Mouse (Mus musculus): ENCODE measurements around the gene D030056L22Rik.
A peak's percentile ranks its signal among the peaks of the same experiment; 100 is the strongest.

Gene D030056L22Rik

DNA sequence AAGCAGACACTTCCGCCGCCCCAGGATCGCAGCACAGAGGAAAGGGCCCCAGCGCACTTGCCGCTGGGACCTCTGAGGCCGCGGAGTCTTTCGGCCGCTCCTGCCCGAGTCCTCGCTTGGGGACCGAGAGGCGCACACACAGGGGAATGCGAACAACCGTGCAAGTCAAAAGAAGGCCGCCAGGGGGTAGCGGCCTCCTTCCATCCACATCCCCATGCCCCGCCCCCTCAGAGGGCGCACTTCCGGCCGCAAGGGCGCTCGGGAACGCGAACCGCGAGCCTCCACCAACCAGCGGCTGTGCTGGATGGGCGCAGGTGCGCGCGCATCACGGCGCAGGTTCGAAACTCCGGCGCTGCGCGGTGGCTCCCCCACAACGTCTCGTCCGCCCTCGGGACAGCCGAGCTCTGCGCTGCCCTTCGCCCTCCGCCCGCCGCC, at the start of gene D030056L22Rik:
TSS of gene D030056L22Rik (plus strand) at position 328 of the 435 bp plus-strand sequence.
- ATAC-seq (ENCODE audit: low TSS enrichment), result peak; percentile 98

DNA sequence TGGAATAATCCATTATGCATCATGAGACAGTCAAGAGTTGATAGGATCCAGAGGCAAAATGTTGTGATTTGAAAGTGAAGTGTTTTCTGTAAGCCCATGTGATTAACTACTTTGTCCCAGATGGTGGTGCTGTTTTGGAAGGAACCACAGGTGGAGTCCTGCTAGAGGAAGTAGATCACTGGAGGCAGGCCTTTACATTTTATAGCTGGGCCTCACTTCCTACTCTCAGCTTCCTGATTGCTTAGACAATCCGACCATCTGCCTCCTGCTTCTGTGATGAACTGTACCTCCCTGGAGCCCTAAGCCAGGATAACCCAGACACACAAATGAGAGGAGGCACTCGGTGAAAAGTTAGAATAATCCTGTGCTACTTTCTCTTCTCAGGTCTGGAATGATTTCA, 49.1 kb upstream of the D030056L22Rik start:
- no peak for ATAC-seq (ENCODE audit: low TSS enrichment)

GRCm38 (mm10) chr19:18666966-18667365, 46.0 kb upstream of the D030056L22Rik start:
- no peak for ATAC-seq (ENCODE audit: low TSS enrichment)

GRCm38 (mm10) chr19:18669551-18669950, 43.4 kb upstream of the D030056L22Rik start:
- no peak for ATAC-seq (ENCODE audit: low TSS enrichment)

DNA sequence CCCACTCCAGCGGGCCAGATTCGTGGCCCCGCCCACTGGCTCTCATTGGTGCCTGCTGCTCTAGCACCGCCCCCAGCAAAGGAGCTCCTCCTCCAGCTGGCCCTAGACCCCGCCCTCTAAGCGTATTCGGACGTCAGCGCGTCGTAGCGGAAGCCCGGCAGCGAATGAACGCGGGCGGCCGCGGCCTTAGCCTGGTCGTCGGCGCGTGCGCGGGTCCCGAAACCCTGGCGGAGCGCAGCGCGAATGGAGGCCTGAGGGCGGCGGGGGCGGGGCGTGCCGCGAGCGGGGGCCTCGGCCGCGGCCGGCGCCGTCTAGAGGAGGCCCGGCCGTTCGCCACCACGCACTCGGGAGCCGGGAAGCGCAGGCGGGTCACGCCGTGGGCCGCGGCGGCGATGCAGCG, 42.4 kb upstream of the D030056L22Rik start, which contains the start of gene Carnmt1:
TSS of gene Carnmt1 (plus strand) at position 157 of the 400 bp plus-strand sequence.
- peak; percentile 97 for ATAC-seq (ENCODE audit: low TSS enrichment)

- ATAC-seq (ENCODE audit: low TSS enrichment), result peak; percentile 48
These were observed 41.8 kb upstream of the D030056L22Rik start for GRCm38 (mm10) chr19:18671056-18671741.

DNA sequence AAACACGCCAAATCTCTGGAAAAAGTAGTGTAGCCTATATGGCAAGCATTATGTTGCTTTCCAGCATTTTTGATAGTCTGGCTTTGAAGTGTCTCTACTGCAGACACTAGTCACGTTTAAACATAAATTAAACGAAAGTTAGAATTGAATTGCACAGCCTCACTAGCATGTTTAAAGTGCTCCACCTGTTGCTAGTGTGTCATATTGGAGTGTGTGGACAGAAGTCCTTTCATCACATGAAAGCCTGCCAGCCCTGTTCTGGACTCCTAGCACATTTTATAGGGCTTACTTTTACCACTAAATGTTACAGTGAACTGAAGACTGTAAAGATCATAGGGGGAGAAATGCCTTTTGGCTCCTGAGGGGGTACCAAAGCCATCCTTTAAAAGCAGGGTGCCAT, 40.5 kb upstream of the D030056L22Rik start:
- no peak for ATAC-seq (ENCODE audit: low TSS enrichment)

GRCm38 (mm10) chr19:18673116-18673515, 39.9 kb upstream of the D030056L22Rik start:
- no peak for ATAC-seq (ENCODE audit: low TSS enrichment)

- ATAC-seq (ENCODE audit: low TSS enrichment), result no peak
These were observed 30.9 kb upstream of the D030056L22Rik start for GRCm38 (mm10) chr19:18682142-18682541.

GRCm38 (mm10) chr19:18687556-18687955, 25.4 kb upstream of the D030056L22Rik start:
- ATAC-seq (ENCODE audit: low TSS enrichment), result peak; percentile 52; the same call in 1 of the 2 replicates

- no peak for ATAC-seq (ENCODE audit: low TSS enrichment)
These were observed 20.8 kb upstream of the D030056L22Rik start for GRCm38 (mm10) chr19:18692176-18692575.

DNA sequence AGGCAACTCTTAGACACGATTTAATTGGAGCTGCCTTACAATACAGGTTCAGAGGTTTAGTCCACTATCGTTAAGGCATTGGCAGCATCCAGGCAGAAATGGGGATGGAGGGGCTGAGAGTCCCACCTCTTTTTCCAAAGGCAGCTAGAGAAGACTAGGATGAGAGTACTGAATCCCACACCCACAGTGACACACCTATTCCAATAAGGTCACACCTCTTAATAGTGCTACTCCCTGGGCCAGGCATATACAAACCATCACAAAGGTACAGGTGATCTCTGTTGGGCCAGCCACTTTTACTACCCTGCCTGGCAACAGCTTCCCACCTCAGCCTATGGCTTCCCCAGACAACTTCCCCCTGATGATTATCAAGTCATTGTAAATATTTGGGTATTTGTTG, 20.2 kb upstream of the D030056L22Rik start:
- no peak for ATAC-seq (ENCODE audit: low TSS enrichment)

GRCm38 (mm10) chr19:18695116-18695515, 17.9 kb upstream of the D030056L22Rik start:
- no peak for ATAC-seq (ENCODE audit: low TSS enrichment)

DNA sequence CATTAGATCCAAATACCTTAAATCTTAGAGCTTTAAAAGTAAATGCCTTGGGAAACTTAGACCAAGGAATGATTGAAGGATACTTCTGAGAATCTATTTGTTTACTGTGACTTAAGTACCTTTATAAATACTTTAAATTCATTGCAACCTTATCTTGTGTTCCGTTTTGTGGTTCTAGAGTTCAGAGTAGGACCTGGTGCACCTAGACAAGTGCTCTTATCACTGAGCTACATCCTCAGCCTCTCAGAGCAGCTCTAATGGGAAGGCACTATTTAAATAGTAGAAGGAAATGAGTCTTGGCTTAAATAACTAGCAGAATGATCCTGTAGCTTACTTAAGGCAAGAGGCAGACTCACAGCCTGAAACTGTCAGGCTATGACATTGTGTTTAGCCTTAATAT, 17.4 kb upstream of the D030056L22Rik start:
- no peak for ATAC-seq (ENCODE audit: low TSS enrichment)

DNA sequence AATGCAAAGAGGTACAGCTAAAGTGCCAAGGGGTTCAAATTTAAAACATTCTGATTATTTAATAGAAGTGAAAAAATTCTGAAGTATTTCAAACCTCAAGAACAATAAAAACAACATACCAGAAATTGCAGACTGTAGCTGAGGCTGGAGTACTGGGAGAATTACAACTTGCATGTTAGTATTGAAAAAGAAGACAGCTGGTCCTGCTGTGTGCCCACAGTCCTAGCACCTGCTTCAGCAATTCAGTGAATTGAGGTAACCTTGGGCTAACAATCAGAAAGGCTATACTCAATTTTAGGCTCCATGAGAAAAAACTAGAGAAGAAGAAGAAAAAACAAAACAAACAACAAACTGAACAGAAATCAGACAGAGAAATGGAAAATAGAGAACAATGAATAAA, 4.9 kb upstream of the D030056L22Rik start:
- no peak for ATAC-seq (ENCODE audit: low TSS enrichment)

- no peak for ATAC-seq (ENCODE audit: low TSS enrichment)
These were observed 2.1 kb upstream of the D030056L22Rik start for GRCm38 (mm10) chr19:18710903-18711302.

GRCm38 (mm10) chr19:18711589-18711988, 1.4 kb upstream of the D030056L22Rik start:
- no peak for ATAC-seq (ENCODE audit: low TSS enrichment)

DNA sequence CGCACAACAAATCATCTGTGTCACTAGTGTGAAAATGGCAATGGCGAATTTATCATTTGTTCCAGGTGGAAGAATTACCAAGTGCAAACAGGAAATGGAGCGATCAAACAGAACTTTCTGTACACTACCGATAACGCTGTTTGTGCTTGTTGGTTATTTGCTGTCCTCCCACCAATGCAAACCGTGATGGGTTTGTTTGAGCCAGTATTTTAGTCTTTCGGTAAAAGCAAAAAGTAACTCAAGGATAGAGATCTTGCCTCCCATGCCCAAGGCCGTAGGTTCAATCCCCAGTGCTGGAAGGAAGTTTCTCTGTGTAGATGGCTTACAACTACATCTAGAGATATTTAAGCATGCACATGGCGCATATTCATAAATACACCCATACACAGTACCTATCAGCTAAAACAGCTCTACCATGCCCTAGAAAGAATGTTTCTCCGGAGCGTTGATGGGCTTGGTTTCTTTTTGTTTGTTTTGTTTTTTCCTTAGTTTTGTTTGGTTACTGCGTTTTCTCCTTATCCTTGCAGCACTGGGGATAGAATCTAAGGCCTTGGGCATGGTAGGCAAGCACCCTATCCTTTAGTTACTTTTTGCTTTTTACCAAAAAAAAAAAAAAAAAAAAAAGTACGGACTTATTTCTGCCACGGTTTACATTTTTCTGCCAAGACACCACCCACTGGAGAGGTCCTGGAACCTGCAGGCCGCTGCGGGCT, 684 bp upstream of the D030056L22Rik start:
- no peak for ATAC-seq (ENCODE audit: low TSS enrichment)

GRCm38 (mm10) chr19:18713357-18713756, 364 bp downstream of the D030056L22Rik start:
- ATAC-seq (ENCODE audit: low TSS enrichment), result peak; percentile 56

DNA sequence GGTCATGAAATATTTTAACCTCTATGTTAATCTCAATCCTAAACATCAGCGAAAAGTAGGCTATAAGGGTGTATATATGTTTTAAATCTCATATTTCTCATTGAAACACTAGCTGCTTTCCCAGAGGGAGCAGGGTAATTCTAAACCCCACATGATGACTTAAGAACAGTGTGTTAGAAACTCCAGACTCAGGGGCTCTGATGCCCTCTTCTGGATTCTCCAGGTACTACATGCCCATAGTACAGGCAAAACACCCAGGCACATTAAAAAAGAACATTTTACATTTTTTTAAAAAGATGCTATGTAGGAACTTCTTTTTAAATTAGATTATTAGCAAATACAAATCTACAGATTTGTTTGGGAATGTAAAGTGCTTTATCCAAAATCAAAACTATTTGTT, 3.4 kb downstream of the D030056L22Rik start:
- ATAC-seq (ENCODE audit: low TSS enrichment), result peak; percentile 42; the same call in 1 of the 2 replicates

GRCm38 (mm10) chr19:18720337-18720736, 7.3 kb downstream of the D030056L22Rik start:
- no peak for ATAC-seq (ENCODE audit: low TSS enrichment)

GRCm38 (mm10) chr19:18725186-18725585, 12.2 kb downstream of the D030056L22Rik start:
- no peak for ATAC-seq (ENCODE audit: low TSS enrichment)

- ATAC-seq (ENCODE audit: low TSS enrichment), result no peak
These were observed 17.3 kb downstream of the D030056L22Rik start for GRCm38 (mm10) chr19:18730255-18730654.

Data from frontal cortex, adult (tissue).